Comparison of ENCODE assay signal across 14 mouse cellular contexts in genomic region chr11:60800892-60801291, GRCm38 (mm10). TPM values are rescaled to one million over a fixed set of nuclear protein-coding genes. Genes with fewer than 3 reads are reported as not detected.
DNase-seq lines count a peak whose midpoint lies in the region.
"Had no signal": no experiment of that assay in that cellular context is flagged by ENCODE, and none has a peak within 500 bp of the region (broad histone marks: within the 10 kb centered on the region; RNA-seq: fewer than 3 reads in every experiment).

No protein-coding gene starts in this region.

- peak; percentile 53 for DNase-seq in adrenal gland, adult 2 months
- DNase-seq in adrenal gland, adult 18-20 months (ENCODE audit: low spot score in 2 of 2): no peak
- DNase-seq: adrenal gland, adult 8-10 months; adrenal gland, postnatal 10 days; adrenal gland, postnatal 14 days; adrenal gland, postnatal 25 days; adrenal gland, postnatal 36 days; B cell, adult 2 months; cerebellum, adult 11 months; cerebellum, adult 11-12 months; cerebellum, adult 18-20 months; cerebellum, adult 2 months; cerebellum, adult 8-10 months; cerebellum, adult 9-10 months had no signal

RNA-seq across cellular contexts. Expression of gene Shmt1, which starts 10.6 kb away (rescaled TPM):
- total RNA-seq in adrenal gland, adult 2 months (2021): 10 to 100 TPM; 38.7 to 82.4 TPM
- 27.7 and 43.5 TPM in 2 replicates for polyA plus RNA-seq in adrenal gland, adult 2 months (2012; rRNA removed)
- 10 to 100 TPM; 21.4 to 81.1 TPM for total RNA-seq in adrenal gland, adult 18-20 months (2021)

RNA-seq across cellular contexts. Expression of gene Smcr8, which starts 23.6 kb away (rescaled TPM):
- 10 to 100 TPM; 19.7 to 33.3 TPM for total RNA-seq in adrenal gland, adult 2 months (2021)
- polyA plus RNA-seq in adrenal gland, adult 2 months (2012; rRNA removed): 6.4 and 8.6 TPM in 2 replicates
- 10 to 100 TPM; 26.9 to 28.4 TPM for total RNA-seq in adrenal gland, adult 18-20 months (2021)

RNA-seq across cellular contexts. Expression of gene Top3a, which starts 23.7 kb away (rescaled TPM):
- 10 to 100 TPM in 1 of 2 experiments, 1 to 10 TPM in 1; 6.7 to 10.7 TPM for total RNA-seq in adrenal gland, adult 2 months (2021)
- 5.8 and 6.1 TPM in 2 replicates for polyA plus RNA-seq in adrenal gland, adult 2 months (2012; rRNA removed)
- 1 to 10 TPM; 5.9 to 7.7 TPM for total RNA-seq in adrenal gland, adult 18-20 months (2021)

RNA-seq across cellular contexts. Expression of gene Dhrs7b, which starts 29.5 kb away (rescaled TPM):
- 10 to 100 TPM; 36.9 to 53.7 TPM for total RNA-seq in adrenal gland, adult 2 months (2021)
- 13.2 and 16.0 TPM in 2 replicates for polyA plus RNA-seq in adrenal gland, adult 2 months (2012; rRNA removed)
- 10 to 100 TPM; 44.3 to 54.0 TPM for total RNA-seq in adrenal gland, adult 18-20 months (2021)
